Mouse (Mus musculus) liver, adult 2 months (tissue): ENCODE measurements around the gene Lgals3bp. TPM values are rescaled to one million over a fixed set of nuclear protein-coding genes. Genes with fewer than 3 reads are reported as not detected.
A peak's percentile ranks its signal among the peaks of the same experiment; 100 is the strongest.

Source experiments
- DNase-seq: peaks from one replicate; pipeline ENCODE4 v3.0.0-alpha.2; 2011; ENCODE audit warnings: low read depth, low spot score; ENCODE audit errors: extremely low read depth
- H3K27ac ChIP-seq: fragments of 200-500 bp; replicated peaks from 2 replicates; pipeline ENCODE4 v1.5.1; 2012; ENCODE audit warnings: low read depth, mild to moderate bottlenecking, control low read depth, inconsistent platforms, low read length; ENCODE audit not compliant: insufficient read depth
- H3K27me3 ChIP-seq: fragments of 200-500 bp; 2 replicates; pipeline ENCODE4 v1.6.1; 2012; ENCODE audit warnings: mild to moderate bottlenecking, moderate library complexity, low read length, inconsistent platforms; ENCODE audit not compliant: control insufficient read depth, insufficient read depth
- H3K36me3 ChIP-seq: fragments of 200-500 bp; 2 replicates; pipeline ENCODE4 v1.6.1; 2012; ENCODE audit warnings: low read length, inconsistent platforms; ENCODE audit not compliant: control insufficient read depth, insufficient read depth
- H3K4me1 ChIP-seq: fragments of 200-500 bp; 2 replicates; pipeline ENCODE4 v1.6.1; 2011; ENCODE audit warnings: low read length; ENCODE audit not compliant: control insufficient read depth, insufficient read depth
- H3K4me3 ChIP-seq: fragments of 200-500 bp; 2 replicates; pipeline ENCODE4 v1.5.1; 2011; ENCODE audit warnings: low read depth, mild to moderate bottlenecking, control low read depth, low read length, moderate library complexity; ENCODE audit not compliant: insufficient read depth
- H3K79me2 ChIP-seq: fragments of 200-500 bp; 2 replicates; pipeline ENCODE4 v1.6.1; 2012; ENCODE audit warnings: inconsistent platforms, mild to moderate bottlenecking, low read length, moderate library complexity; ENCODE audit not compliant: control insufficient read depth, insufficient read depth
- H3K9ac ChIP-seq: fragments of 200-500 bp; 2 replicates; pipeline ENCODE4 v1.6.1; 2012; ENCODE audit warnings: low read depth, mild to moderate bottlenecking, control low read depth, inconsistent platforms, low read length
- CTCF ChIP-seq: fragments of 200-500 bp; IDR thresholded peaks from 2 replicates; pipeline ENCODE4 v1.5.1; 2011; ENCODE audit warnings: low read depth, low read length, control low read depth
- POLR2A ChIP-seq: fragments of 200-500 bp; IDR thresholded peaks from 2 replicates; pipeline ENCODE4 v1.6.1; 2011; ENCODE audit warnings: low read length, control low read depth; ENCODE audit not compliant: insufficient read depth; ENCODE audit errors: extremely low read depth
- WGBS: fragments of 180-500 bp; shearing (Covaris S2); methylation state at CpG from one replicate; pipeline ENCODE4 v1.1.7; 2018; 5-methylcytosine and 5-hydroxymethylcytosine counted together
- polyA plus RNA-seq: library from polyadenylated mRNA; depleted of rRNA; stranded (reverse); fragments of >200 nt; gene quantifications from 2 replicates; pipeline ENCODE4 v1.2.3, GENCODE M21; 2012
- total RNA-seq: library from RNA; depleted of rRNA; stranded (reverse); fragments of >200 nt; gene quantifications from 2 replicates; pipeline ENCODE4 v1.2.3, GENCODE M21; 2014

Gene Lgals3bp
- total and polyA plus RNA-seq, 2 experiments: 20.2 to 216 TPM

DNA sequence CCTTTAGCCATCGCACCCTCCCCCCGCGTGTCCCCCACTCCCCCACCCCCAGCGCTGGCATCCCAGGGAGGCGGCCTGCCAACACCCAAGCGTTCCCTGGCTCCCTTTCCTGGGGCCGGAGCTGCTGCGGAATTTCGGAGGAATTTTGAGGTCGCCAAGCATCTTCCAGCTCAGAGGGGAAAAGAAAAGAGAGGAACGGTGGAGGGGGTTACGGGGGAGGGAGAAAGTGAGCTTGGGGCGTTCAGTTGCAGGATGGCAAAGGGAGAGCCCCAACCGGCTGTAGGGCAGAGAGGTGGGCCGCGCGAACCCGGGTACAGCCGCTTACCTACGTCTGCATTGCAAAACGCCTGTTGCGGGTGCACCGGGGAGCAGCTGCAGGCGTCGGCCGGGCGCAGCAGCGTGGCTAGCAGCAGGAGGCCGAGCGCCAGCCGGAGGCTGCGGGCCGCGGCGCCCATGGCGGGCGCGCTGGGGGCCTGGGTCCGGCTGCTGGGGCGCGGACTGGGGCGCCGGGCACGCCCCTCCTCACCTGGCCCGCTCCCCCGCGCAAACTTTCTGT lies 47.2 kb downstream of the Lgals3bp start:
- Histone ChIP-seq H3K27me3 (peaks cover 4% of the 10 kb centered on the region; the same call in 1 of the 2 replicates), H3K4me3 (peak overlapping the region; percentile 64), H3K27ac (0 out of 2 replicates have a peak overlapping the region, but pooled peaks have one; percentile 19), H3K9ac (peak overlapping the region; percentile 70), H3K79me2 (no peaks in the 10 kb centered on the region), H3K36me3 (no peaks in the 10 kb centered on the region), H3K4me1 (0 out of 2 replicates have a peak, but pooled peaks cover 2% of the 10 kb centered on the region)
- no peak for DNase-seq
- 2% methylated on average over 45 of the region's 47 CpGs for WGBS
- TF ChIP-seq CTCF (no peak), POLR2A (no peak)

DNA sequence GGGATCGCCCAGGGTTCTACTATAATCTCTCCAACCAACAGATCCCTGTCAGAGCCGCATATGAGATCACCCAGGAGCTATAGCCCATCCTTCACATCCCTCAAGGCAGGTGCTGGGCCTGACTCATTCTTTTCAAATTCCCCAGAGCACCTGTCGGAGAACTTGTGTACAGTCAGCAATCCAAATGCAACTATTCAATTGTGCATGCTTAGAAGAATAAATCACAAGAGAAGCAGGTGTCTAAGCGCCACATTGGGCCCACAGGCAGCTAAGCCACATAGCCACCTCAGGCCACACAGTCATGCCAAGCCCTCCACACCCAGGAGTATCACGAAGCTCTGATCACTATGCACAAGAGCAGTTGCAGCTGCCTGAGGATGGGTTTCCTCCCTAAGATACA lies 52.4 kb downstream of the Lgals3bp start:
- 92% methylated on average over 5 of the region's 5 CpGs for WGBS
- H3K27ac ChIP-seq: no peak overlapping the region

DNA sequence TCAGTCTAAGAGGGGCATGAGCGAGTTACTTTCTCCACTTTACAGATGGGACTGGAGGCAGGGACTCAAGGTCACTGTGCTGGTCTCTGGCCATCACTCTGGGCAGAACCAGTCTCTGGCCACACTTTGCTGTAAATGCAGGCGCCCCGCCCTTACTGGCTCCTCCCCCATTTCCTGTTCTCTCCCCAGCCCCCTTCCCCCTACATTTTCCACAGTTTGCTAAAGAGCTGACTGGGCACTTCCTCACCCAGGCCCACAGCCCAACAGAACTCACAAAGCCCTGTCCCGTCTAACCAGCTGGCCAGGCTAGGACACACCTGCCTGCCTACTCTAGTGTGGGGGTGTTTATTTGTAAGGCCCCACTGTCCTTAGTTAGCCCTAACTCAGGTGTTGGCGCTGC lies 53.0 kb downstream of the Lgals3bp start:
- no peak overlapping the region for H3K4me3 ChIP-seq
- H3K27ac ChIP-seq: no peak overlapping the region
- no peaks in the 10 kb centered on the region for H3K27me3 ChIP-seq
- no peaks in the 10 kb centered on the region for H3K79me2 ChIP-seq
- H3K4me1 ChIP-seq: 0 out of 2 replicates have a peak, but pooled peaks cover 2% of the 10 kb centered on the region
- H3K36me3 ChIP-seq: no peaks in the 10 kb centered on the region
- TF ChIP-seq CTCF (no peak), POLR2A (no peak)
- no peak for DNase-seq
- WGBS: 70% methylated on average over 5 of the region's 5 CpGs
- no peak overlapping the region for H3K9ac ChIP-seq

More for the DNA sequence above, 52.4 kb downstream of the Lgals3bp start:
- Histone ChIP-seq H3K4me1 (0 out of 2 replicates have a peak, but pooled peaks cover 2% of the 10 kb centered on the region), H3K36me3 (no peaks in the 10 kb centered on the region), H3K4me3 (no peak overlapping the region), H3K9ac (no peak overlapping the region), H3K27me3 (no peaks in the 10 kb centered on the region), H3K79me2 (no peaks in the 10 kb centered on the region)
- no peak for DNase-seq
- TF ChIP-seq POLR2A: no peak
- no peak for TF ChIP-seq CTCF

DNA sequence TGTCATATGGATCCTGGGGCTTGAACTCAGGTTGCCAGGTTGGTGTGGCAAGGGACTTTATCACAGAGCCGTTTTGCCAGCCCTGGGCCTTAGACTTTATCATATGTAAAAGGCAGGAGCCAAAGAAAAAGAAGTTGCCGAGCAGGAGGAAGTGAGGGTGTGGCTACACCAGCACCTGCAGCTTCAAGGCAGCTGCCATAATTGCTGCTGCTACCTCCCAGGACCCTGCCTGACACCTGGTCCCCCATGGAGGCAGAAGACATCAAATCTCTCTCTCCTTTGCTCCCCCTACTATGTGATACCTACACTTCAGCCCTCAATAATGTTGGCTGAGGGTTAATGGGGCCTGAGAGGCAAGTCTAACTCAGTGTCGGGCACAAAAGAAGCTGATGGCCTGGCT lies 53.5 kb downstream of the Lgals3bp start:
- Histone ChIP-seq H3K36me3 (no peaks in the 10 kb centered on the region), H3K4me1 (no peaks in the 10 kb centered on the region), H3K4me3 (no peak overlapping the region), H3K79me2 (no peaks in the 10 kb centered on the region), H3K27me3 (no peaks in the 10 kb centered on the region), H3K27ac (no peak overlapping the region), H3K9ac (no peak overlapping the region)
- 66% methylated on average over 3 of the region's 3 CpGs for WGBS
- no peak for DNase-seq
- TF ChIP-seq POLR2A: no peak
- TF ChIP-seq CTCF: no peak

DNA sequence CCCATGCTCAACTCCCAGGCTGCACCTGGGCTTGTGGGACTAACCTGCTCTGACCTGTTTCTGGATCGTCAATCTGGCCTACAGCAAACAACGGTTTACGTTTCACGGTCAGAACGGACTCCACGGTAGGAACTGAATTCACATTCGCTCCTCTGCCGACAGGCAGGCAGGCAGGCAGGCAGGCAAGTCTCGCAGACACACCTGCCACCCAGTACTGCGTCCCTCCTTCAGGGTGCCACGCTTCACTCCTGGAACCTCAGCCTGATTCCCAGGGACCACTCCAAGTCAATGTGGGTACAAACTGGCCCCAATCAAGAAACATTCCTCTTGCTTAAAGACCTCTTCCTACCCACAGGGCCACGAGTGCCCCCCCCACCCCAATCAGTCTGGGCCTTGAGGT lies 54.0 kb downstream of the Lgals3bp start:
- 86% methylated on average over 12 of the region's 12 CpGs for WGBS
- TF ChIP-seq POLR2A (no peak), CTCF (no peak)
- no peak overlapping the region for H3K27ac ChIP-seq

DNA sequence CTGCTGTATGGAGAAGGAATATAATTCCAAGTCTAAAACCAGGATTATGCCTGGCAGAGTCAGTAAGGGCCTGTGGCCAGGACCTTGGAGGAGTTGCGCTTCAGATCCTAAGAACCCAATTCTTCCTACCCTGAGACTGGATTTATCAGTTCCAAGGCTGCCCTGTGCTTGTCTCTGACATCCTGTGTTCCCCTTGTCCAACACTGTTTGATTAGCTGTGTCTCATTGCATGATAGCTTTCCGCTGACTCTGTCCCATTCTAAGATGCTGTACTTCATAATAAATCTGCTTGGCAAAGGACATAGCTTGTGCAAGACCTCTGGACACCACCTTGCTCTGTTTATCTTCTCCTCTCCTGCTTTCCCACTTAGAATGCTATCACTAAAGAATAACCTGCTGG lies 54.5 kb downstream of the Lgals3bp start:
- Histone ChIP-seq H3K36me3 (no peaks in the 10 kb centered on the region), H3K27me3 (no peaks in the 10 kb centered on the region), H3K79me2 (no peaks in the 10 kb centered on the region), H3K4me3 (no peak overlapping the region), H3K9ac (no peak overlapping the region), H3K27ac (no peak overlapping the region), H3K4me1 (no peaks in the 10 kb centered on the region)
- DNase-seq: no peak
- WGBS: 85% methylated on average over 2 of the region's 2 CpGs
- TF ChIP-seq CTCF (no peak), POLR2A (no peak)

More for the DNA sequence above, 54.0 kb downstream of the Lgals3bp start:
- Histone ChIP-seq H3K79me2 (no peaks in the 10 kb centered on the region), H3K27me3 (no peaks in the 10 kb centered on the region), H3K36me3 (no peaks in the 10 kb centered on the region), H3K4me1 (no peaks in the 10 kb centered on the region), H3K9ac (no peak overlapping the region), H3K4me3 (no peak overlapping the region)
- no peak for DNase-seq
